Mouse (Mus musculus) MEL (cell line): Measurements from ENCODE around the gene Negr1.

ENCODE experiments used
- BHLHE40 ChIP-seq: IDR thresholded peaks from 2 replicates; pipeline ENCODE4 v1.6.1; 2012; ENCODE audit warnings: low read depth, mild to moderate bottlenecking, inconsistent platforms, low read length, improper control_type of control experiment, borderline replicate concordance
- CHD2 ChIP-seq: IDR thresholded peaks from 2 replicates; pipeline ENCODE4 v1.6.1; 2011; ENCODE audit warnings: low read length, improper control_type of control experiment
- CTCF ChIP-seq, 3 experiments: IDR thresholded peaks in 2 of 3; conservative IDR thresholded peaks in 1 of 3; 2 replicates each; pipeline ENCODE4 v1.5.1; 2011 to 2012; ENCODE audit warnings: low read length in 3 of 3, low read depth in 2 of 3, mild to moderate bottlenecking in 2 of 3, improper control_type of control experiment in 1 of 3, inconsistent platforms in 1 of 3, mixed read lengths in 1 of 3, moderate library complexity in 1 of 3; ENCODE audit not compliant: control insufficient read depth in 1 of 3, insufficient read depth in 1 of 3, poor library complexity in 1 of 3, severe bottlenecking in 1 of 3
- EP300 ChIP-seq, 2 experiments: IDR thresholded peaks; 2 replicates each; pipeline ENCODE4 v1.6.1; 2011; ENCODE audit warnings: improper control_type of control experiment in 2 of 2, low read length in 2 of 2, low read depth in 1 of 2, mild to moderate bottlenecking in 1 of 2
- ETS1 ChIP-seq: IDR thresholded peaks from 2 replicates; pipeline ENCODE4 v1.6.1; 2012; ENCODE audit warnings: low read depth, mild to moderate bottlenecking, inconsistent platforms, low read length, improper control_type of control experiment, moderate library complexity
- GABPA ChIP-seq: IDR thresholded peaks from 2 replicates; pipeline ENCODE4 v1.6.1; 2012; ENCODE audit warnings: low read depth, mild to moderate bottlenecking, inconsistent platforms, low read length, improper control_type of control experiment, moderate library complexity
- HCFC1 ChIP-seq: IDR thresholded peaks from 2 replicates; pipeline ENCODE4 v1.6.1; 2012; ENCODE audit warnings: low read depth, mild to moderate bottlenecking, inconsistent platforms, low read length, improper control_type of control experiment, moderate library complexity
- JUND ChIP-seq: IDR thresholded peaks from 2 replicates; pipeline ENCODE4 v1.6.1; 2011; ENCODE audit warnings: low read depth, mild to moderate bottlenecking, improper control_type of control experiment, low read length
- POLR2A ChIP-seq, 2 experiments: IDR thresholded peaks; 2 replicates each; pipeline ENCODE4 v1.6.1; 2011 to 2012; ENCODE audit warnings: low read length in 2 of 2, mild to moderate bottlenecking in 2 of 2, control low read depth in 1 of 2, improper control_type of control experiment in 1 of 2, low read depth in 1 of 2, moderate library complexity in 1 of 2; ENCODE audit not compliant: control insufficient read depth in 1 of 2, insufficient read depth in 1 of 2, poor library complexity in 1 of 2
- SIN3A ChIP-seq: IDR thresholded peaks from 2 replicates; pipeline ENCODE4 v1.6.1; 2012; ENCODE audit warnings: low read length, improper control_type of control experiment, inconsistent platforms
- SMC3 ChIP-seq: IDR thresholded peaks from 2 replicates; pipeline ENCODE4 v1.6.1; 2011; ENCODE audit warnings: low read depth, low read length, improper control_type of control experiment
- TAL1 ChIP-seq: IDR thresholded peaks from 2 replicates; pipeline ENCODE4 v1.6.1; 2012; ENCODE audit warnings: mild to moderate bottlenecking, inconsistent platforms, low read length, moderate library complexity, mixed read lengths
- TCF12 ChIP-seq: IDR thresholded peaks from 2 replicates; pipeline ENCODE4 v1.6.1; 2014; ENCODE audit warnings: low read depth, mild to moderate bottlenecking, inconsistent platforms, low read length, improper control_type of control experiment, moderate library complexity
- UBTF ChIP-seq: IDR thresholded peaks from 2 replicates; pipeline ENCODE4 v1.6.1; 2012; ENCODE audit warnings: low read depth, mild to moderate bottlenecking, inconsistent platforms, low read length, improper control_type of control experiment, moderate library complexity, borderline replicate concordance; ENCODE audit not compliant: insufficient read depth

DNA sequence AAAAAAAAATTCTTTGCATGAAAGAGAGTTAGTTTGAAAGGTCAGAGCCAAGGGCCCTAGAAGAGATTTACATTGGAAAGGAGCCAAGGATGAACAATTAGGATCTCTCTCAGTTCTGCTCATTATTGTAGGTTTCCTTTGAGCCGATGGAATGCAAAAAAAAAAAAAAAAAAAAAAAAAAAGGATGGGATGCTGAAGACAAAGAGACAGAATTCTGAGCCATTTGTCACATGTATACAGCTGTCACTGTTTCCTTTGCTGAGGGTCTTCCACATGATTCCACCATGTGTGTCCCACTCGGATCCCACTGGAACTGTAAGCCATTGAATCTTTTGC, 309.3 kb downstream of the Negr1 start:
- TF ChIP-seq CTCF (IDR thresholded peaks at IDR 0.05 in 2 of 3, conservative IDR thresholded peaks at IDR 0.05 in 1 of 3; ENCODE audit: control insufficient read depth in 1 of 3, insufficient read depth in 1 of 3, low read depth in 2 of 3, low read length in 3 of 3, poor library complexity in 1 of 3, severe bottlenecking in 1 of 3): no peak
- no peak for TF ChIP-seq JUND
- no peak for TF ChIP-seq POLR2A (IDR thresholded peaks at IDR 0.05; ENCODE audit: control insufficient read depth in 1 of 2, insufficient read depth in 1 of 2, low read depth in 1 of 2, low read length in 2 of 2, poor library complexity in 1 of 2)
- no peak for TF ChIP-seq EP300 (IDR thresholded peaks at IDR 0.05; ENCODE audit: low read depth in 1 of 2, low read length in 2 of 2)
- no peak for TF ChIP-seq BHLHE40
- TF ChIP-seq ETS1: no peak
- no peak for TF ChIP-seq TAL1
- TF ChIP-seq HCFC1: no peak
- no peak for TF ChIP-seq CHD2
- TF ChIP-seq SIN3A: no peak
- TF ChIP-seq TCF12: no peak
- no peak for TF ChIP-seq UBTF
- TF ChIP-seq SMC3: no peak
- no peak for TF ChIP-seq GABPA
